In the genomic region with DNA sequence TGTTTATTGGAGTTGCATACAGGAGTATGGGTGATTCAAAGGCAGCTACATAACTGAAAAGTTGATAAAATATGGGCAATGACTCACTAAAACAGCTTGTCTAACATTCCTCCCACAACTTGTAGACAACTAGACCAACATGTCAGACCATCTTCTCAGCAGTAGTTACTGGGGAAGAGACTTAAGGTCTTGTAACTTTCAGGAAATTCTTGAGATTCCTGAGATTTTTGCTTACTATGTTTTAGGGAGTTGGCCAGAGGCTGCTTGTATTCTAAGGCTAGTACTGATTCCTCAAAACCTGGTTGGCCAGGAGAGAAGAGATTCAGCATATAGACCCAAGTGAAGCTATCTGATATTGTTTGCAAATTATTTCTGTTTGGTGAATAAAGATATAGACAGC, we compare ENCODE assay signal across 21 mouse cellular contexts.
"Had no signal": no experiment of that assay in that cellular context is flagged by ENCODE, and none has a peak within 500 bp of the region (broad histone marks: within the 10 kb centered on the region; RNA-seq: fewer than 3 reads in every experiment).

No protein-coding gene starts in this region.

- H3K36me3 ChIP-seq: kidney, embryonic 15.5 days; limb, embryonic 10.5 days; limb, embryonic 13.5 days; liver, embryonic 12.5 days; liver, embryonic 15.5 days; midbrain, embryonic 10.5 days; midbrain, embryonic 13.5 days; neural tube, embryonic 13.5 days had no signal

- ATAC-seq: liver, embryonic 12.5 days; midbrain, embryonic 13.5 days; midbrain, embryonic 16.5 days had no signal

- H3K27me3 ChIP-seq: kidney, embryonic 15.5 days; limb, embryonic 13.5 days; liver, embryonic 12.5 days; liver, embryonic 15.5 days; midbrain, embryonic 13.5 days; neural tube, embryonic 13.5 days had no signal

- H3K9ac ChIP-seq: kidney, embryonic 15.5 days; limb, embryonic 13.5 days; liver, embryonic 12.5 days; liver, embryonic 15.5 days; midbrain, embryonic 13.5 days; neural tube, embryonic 13.5 days had no signal

- H3K4me2 ChIP-seq: kidney, embryonic 15.5 days; limb, embryonic 13.5 days; liver, embryonic 12.5 days; liver, embryonic 15.5 days; midbrain, embryonic 13.5 days; neural tube, embryonic 13.5 days had no signal

- H3K27ac ChIP-seq: kidney, embryonic 15.5 days; limb, embryonic 10.5 days; limb, embryonic 13.5 days; liver, embryonic 12.5 days; liver, embryonic 15.5 days; macrophage; midbrain, embryonic 10.5 days; midbrain, embryonic 13.5 days; neural tube, embryonic 13.5 days; stomach, postnatal 0 days had no signal

- H3K4me3 ChIP-seq: kidney, embryonic 15.5 days; limb, embryonic 10.5 days; limb, embryonic 13.5 days; liver, embryonic 12.5 days; liver, embryonic 15.5 days; midbrain, embryonic 10.5 days; midbrain, embryonic 13.5 days; myocyte; neural tube, embryonic 13.5 days had no signal

- DNase-seq: kidney, adult 8-10 months; kidney, postnatal 14 days; kidney, postnatal 4 days; liver; lung, adult 18-20 months; lung, postnatal 14 days; retina, postnatal 1 day; thymus, adult 2 months; thymus, postnatal 25 days had no signal

- H3K4me1 ChIP-seq: kidney, embryonic 15.5 days; limb, embryonic 10.5 days; limb, embryonic 13.5 days; liver, embryonic 12.5 days; liver, embryonic 15.5 days; midbrain, embryonic 10.5 days; midbrain, embryonic 13.5 days; neural tube, embryonic 13.5 days had no signal

- H3K9me3 ChIP-seq: kidney, embryonic 15.5 days; limb, embryonic 10.5 days; limb, embryonic 13.5 days; liver, embryonic 12.5 days; liver, embryonic 15.5 days; midbrain, embryonic 10.5 days; midbrain, embryonic 13.5 days; neural tube, embryonic 13.5 days had no signal
